Mouse (Mus musculus) urinary bladder, adult 18-20 months (tissue): ENCODE data around the gene Cabin1.

ENCODE experiments used
- DNase-seq, 2 experiments: peaks; one replicate each; pipeline ENCODE4 v3.0.0; 2022; ENCODE audit warnings: low spot score in 2 of 2, mixed read lengths in 2 of 2

Cabin1 gene

DNA sequence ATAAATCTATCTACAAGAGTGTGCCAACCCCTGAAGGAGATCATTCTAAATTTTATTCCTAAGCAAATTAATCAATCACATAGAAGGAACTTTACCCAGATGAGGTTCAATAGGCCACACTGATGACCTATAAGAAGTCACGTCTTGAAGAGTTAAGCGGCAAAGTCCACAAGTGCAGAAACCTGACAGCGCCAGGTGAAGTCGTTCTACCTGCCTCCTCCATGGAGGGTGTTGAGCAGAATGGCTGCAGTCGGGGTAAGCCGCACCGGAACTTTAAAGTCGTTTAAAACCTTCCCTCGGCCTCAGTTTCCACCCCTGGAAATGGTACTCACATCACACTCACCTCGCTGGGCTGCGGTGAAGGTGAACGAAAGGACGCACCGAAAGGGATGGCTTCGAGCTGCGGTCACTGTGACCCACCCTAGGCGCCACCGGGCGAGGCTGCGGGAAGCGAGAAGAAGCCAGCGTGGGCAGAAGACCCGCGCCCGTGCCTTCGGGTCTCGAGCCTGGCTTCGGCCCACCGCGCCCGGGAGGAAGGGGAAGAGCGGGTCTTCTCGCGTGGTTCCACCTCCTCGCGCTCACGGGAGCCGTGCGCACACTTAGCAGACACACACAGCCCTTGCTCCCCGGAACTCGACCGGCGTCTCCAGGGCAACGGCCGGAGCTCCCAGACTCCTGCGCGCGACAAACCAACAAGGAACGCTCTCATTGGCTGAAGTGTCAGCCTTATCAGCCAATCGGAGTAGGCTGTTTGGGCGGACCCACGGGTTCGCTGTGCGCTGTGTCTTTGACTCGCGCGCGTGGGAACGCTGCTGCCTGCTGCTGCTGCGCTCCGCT, at the start of gene Cabin1:
Cabin1 (minus strand) TSS at position 660 of the 837 bp plus-strand sequence.
- DNase-seq: peak; percentile 89 to 97

DNA sequence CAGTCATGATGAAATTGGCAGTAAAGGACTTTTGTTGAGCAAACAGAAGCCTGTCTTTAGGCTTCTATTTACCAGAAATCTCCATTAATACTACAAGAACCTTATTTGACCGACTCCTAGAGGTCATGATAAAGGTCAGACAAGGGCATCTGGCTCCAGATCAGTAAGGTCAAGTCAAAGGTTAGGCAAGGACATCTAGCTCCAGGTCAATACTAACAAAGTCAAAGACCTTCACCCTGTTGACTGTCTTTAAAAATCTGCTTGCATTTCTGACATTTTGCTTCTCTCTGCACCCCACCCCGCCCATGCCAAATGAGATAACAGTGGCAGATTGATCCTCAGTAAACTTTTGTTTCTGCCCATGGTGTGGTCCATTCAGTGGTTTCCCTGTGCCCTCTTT, 40.1 kb upstream of the Cabin1 start:
- DNase-seq: no peak

DNA sequence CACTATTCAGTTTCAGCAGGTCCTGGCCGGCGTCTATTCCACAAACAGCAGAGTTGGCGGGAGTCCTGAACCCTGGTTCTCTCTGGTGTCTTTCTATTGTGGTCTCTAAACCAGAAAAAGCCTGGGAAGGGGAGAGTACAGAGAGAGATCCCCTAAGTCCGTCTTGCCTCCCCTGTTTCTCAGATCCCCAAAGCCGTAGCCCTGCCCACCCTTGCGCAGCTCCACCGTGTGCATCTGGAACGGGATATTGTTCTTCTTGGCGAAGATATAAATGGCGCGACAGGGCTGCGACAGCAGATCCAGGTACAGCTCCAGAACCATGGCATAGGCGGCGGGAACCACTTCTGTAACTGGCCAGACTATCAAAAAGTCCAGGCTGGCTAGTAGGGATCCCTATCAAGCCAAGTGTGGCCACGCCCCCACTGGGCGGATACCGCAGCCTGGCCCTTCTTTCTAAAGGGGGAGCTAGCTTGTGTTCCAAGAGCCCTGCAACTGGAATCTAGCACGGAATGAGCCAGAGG, 34.1 kb upstream of the Cabin1 start, which contains the start of gene Gstt1:
Gstt1 (minus strand) TSS at position 409 of the 521 bp plus-strand sequence.
- DNase-seq: peak; percentile 46 to 59

DNA sequence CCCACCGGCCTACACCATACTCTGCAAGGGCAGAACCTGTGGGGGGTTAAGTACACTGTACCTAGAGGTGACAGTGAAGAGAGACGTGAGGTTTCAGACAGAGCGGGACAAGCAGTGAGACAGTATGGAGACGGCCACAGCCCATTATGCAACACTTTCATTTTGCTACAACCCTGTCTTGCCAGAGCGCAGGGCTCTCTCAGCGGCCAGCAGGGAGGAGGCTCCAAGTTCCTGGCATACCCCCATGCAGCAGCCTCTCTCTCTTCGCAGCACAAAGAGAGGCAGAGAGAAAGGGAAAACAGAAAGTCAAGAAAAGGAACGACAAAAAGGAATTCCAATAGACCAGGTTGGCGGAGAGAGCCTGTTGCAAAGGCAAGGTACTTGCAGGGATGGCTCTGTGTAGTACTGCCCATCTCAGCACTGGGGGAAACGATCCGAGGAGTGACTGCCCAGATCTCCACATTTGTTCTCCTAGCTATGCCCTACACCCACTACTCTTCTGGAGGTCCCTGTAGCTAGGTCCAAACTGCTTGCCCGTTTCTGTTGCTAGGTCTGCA, 33.6 kb upstream of the Cabin1 start:
- peak; percentile 42 to 52 for DNase-seq

DNA sequence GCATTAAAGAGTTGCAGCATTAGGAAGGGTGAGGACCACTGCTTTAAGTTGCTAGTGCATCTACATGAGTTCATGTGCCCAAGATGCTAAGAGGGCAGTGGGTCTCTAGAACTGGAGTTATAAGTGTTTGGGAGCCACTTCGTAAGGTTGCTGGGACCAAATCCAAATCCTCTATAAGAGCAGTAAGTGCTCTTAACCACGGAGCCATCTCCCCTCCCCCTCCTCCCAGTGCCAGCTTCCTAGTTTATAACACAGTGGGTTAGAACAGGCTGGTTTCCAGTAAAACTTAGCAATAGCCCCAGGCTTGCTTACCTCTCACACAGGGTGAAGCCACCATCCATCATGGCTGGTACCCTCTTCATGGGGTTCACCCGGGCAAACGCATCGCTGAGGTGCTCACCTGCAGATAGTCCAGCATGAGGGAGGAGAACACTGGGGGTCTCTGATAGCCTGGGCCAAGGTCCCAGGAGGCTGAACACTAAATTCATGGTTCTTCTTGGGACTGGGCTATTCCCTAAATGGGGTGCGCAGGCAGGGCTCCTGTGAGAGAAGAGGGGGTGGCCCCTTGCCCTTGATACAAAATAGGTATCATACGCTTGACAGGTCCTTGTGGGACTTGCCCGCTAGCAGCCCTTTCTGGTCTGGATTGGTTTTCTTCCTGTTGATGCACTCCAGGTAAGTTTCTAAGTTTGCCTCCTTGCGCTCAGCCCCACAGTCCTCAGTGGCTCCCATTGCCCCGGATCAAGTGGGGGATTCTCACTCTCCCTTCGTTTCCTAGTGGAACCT, 32.8 kb upstream of the Cabin1 start:
- DNase-seq: no peak

DNA sequence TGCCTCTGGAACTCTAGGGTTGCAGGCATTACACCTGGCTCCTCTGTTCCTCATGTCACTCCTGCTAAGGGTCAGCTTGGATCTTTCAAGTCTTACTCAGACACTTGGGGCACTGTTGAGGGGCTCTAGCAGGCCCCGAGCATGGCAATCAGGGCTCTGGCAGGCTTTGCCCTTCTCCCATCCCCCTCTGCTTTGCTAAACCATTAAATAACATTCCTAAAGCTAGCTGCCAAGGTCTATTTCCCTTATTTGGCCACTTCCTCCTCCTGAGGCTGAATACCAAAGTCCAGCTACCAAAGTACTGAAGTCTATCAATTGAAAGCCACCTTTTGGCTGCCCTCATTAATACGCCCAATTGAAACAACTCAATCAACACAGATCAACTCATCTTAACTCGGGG, 30.7 kb upstream of the Cabin1 start:
- DNase-seq: no peak

DNA sequence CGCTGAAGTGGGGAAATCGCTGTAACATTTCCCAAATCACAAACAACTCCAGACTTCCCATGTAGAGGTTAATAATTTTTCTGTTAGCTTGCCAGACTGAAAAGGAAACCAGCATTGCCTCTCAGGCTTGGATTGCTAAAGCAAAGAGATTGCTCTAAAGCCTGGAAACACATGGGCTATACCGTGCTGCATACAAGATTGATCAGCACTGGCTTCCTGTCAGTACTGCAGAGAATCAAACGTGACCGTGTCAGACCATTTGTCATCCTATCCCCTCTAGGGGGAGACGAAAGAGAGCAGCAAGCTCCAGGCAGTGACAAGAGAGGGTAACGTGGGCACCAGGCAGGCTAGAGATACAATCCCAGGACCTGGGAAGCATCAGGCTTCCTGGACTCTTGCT, 26.6 kb upstream of the Cabin1 start:
- DNase-seq: no peak

DNA sequence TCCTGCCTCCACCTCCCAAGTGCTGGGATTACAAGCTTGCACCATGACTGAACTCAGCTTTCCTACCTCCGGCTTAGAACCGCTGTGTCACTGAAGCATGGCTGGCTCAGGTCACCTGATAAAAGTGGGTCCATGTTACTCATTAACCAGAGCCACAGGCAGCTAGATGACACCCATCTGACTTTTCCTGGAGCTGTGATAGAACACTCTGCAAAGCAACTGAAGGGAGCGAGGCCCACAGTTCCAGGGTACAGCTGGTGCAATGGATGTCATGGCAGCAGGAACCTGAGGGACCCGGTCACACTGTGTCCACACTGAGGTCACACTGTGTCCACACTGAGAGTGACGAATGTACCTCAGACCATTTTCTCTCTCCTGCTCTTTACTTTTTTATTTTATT, 25.7 kb upstream of the Cabin1 start:
- DNase-seq: no peak

DNA sequence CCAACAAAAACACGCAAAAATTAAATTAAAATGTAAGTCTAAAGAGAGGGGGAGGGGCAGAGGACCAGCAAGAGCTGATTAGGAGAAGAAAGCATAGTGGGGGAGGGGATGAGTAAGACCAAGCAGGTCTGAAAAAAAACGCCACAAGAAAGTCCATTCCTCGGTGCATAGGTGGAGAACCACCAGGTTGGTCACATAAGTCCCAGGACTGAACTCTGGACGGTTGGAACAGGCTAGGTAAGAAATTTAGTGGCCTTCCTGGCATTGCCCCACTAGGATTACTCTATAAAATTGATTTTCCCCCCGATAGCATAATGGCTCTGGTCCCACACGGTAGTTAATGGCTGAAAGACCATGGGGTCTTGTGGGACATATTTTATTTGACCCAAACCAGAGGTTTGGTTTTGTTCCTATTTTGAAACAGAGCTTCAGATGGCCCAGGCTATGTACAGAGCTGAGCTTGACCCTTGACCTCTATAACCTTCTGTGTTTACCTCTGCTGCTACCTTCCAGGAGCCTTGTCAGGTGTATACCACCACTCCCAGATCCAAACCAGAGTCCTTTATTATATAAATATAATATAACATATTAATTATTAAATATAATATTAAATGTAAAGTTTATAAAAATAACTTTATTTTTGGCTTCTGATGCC, 25.1 kb upstream of the Cabin1 start:
- no peak for DNase-seq

DNA sequence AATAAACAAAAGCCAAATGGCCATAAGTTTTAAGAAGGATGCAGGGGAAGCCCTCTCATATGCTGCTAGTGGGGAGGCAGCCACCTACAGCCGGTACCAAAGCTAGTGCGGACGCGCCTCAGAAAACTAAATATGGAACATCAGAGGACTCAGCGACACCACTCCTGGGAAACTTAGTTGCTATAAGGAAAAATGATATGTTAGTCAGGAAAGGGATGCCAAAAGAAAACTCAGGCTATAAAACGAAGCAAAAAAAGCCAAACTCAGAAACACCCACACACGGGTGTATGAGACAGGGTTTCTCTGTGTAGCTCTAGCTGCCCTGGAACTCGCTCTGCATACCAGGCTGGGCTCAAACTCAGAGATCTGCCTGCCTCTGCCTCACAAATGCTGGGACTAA, 24.1 kb upstream of the Cabin1 start:
- no peak for DNase-seq

DNA sequence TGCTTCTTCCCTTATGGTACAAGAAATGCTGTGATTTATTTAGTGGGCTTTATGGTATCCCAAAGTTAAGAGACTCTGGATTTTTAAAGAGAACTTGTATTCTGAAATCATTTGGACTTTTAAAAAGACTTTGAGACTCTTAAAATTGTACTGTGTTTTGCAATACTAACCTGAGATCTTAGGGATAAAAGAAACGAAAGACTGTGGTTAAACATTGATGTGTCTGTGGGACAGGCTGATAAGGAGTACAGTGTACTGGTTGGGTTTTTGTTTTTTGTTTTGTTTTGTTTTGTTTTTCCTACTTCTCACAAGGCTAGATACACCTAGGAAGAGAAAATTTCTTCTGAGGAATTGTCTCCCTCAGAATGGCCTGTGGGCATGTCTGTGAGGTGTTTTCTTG, 21.3 kb upstream of the Cabin1 start:
- DNase-seq: no peak

DNA sequence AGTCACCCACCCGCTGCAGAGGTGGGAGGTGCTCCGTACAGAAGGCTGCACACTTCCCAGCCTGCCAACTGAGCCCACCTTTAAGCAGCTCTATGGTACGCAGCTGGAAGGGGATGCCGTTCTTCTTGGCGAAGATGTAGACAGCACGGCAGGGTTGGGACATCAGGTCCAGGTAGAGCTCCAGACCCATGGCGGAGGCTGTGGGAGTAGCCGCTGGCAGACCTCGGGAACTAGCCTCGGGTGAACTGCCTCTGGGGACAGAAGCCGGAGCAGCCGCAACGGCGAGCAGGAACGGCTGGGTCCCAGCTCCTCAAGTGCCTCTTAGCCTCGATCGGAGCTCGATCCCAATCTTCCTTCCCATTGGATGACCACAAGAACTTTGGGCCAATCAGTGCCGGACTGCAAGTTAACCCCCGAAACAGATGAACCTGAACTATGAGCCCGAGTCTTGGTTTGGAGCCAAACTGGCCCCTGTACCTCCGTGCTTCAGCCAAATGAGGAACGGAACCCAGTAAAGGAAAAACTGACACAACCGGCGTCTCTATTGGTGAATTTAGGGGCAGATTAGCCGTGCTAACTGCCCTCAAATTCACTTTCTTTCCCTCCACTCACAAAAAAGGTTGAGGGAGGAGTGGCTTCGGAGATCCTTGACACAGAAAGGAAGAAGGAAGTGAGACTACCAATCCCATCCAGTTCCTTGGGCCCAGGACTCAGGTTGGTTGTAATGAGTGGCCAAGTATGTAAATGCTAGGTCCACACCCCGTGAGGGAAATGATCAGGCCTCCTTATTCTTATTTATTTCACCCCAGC, 16.8 kb upstream of the Cabin1 start, which contains the start of the genes Gm20441 and Gstt3:
Gm20441 (minus strand) TSS at position 186 of the 810 bp plus-strand sequence.
Gstt3 (minus strand) TSS at position 646 of the 810 bp plus-strand sequence.
- peak; percentile 71 to 73 for DNase-seq

DNA sequence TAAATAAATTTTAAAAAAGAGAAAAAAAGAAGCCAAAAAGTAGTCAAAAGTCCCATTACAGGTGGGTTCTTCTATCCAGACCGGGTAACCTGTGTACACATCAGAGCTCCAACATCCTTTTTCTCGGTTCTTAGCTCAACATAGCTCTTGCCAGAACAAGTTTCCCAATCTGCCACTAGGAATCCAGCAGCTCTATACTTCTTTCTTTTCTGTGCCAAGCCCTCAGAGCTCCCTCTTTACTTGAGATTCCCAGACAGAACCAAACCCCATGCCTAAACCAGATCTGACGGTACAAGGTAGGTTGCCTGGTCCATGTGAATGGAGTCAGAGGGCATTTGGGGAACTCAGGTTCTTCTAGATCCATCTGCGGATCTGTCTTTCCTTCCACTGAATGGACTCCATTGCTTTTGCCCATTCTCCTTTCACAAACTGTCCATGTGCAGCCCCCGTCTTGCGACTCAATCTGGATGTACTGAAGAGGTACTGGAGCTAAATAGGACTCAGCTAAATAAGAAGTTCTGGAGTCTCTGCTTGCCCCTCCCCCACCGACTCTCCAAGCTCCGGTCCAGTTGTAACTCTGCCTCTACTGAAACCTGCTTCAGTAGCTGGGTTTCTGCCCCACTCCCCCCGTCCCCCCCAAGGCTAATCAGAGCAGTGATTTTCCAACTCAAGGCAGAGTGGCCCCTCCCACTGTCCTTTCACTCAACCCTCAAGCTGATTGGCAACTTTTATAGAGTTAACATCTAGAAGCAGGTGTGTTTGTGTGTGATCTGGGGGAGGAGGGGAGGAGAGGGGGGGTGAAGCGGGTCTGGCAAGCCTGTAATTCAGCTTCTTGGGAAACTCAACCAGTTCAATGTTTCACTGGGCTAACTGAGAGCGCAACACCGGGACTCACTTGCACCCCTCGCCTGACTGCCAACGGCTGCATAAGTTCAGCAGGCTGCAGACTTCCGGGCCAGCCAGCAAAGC, 15.3 kb upstream of the Cabin1 start:
- peak; percentile 28 to 48 for DNase-seq

DNA sequence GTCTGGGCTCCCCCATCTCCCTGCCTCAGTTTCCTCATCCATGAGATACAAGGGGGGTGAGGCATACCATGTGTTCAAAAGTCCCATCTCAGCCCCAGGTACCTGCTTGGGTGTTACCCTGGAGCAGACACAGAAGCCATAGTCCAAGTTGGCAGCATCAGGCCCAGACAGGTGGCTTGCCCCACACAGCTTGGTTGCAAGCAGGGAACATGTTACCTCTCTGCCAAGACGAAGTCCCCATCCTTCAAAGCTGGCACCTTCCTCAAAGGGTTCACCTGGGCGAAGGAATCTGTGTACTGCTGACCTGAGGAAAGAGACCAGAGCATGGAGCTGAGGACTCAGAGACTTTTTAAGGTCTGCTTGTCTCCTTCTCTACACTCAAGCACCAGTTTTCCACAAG, 13.7 kb upstream of the Cabin1 start:
- no peak for DNase-seq

DNA sequence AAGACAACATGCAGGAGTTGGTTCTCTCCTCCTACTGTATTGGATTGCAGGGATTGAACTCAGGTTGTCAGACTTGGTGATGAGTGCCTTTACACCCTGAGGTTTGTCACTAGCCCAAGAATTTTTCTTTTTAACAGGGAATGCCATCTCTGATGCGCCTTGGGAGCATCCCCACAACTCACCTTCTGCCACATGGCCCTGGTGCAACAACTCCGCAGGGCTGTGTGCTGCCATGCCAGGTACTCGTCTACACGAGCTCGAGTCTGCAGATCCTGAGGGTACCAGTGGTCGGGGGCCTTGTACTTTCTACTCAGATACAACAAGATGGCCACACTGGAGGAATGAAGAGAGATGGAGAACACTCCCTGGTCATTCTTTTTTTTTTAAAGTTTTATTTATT, 12.4 kb upstream of the Cabin1 start:
- DNase-seq: no peak

DNA sequence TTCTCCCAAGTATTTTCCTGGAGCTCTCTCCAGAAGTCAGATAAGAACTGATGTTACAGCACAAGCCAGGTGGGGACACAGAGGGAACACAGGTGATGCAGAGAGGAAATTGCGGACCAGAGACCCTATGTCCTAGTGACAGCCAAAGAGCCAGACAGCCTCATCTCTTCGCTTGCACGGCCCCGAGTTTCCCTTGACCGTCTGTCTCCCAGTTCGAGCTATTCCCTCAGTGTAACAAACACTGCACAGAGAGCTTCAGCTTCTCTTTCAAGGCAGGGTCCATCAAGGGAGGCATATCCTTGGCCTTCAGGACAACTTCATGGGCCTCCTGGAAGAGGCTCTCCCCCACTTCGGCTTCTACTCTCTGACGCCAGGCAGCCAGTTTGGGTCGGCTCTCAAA, 10.4 kb upstream of the Cabin1 start:
- DNase-seq: no peak

DNA sequence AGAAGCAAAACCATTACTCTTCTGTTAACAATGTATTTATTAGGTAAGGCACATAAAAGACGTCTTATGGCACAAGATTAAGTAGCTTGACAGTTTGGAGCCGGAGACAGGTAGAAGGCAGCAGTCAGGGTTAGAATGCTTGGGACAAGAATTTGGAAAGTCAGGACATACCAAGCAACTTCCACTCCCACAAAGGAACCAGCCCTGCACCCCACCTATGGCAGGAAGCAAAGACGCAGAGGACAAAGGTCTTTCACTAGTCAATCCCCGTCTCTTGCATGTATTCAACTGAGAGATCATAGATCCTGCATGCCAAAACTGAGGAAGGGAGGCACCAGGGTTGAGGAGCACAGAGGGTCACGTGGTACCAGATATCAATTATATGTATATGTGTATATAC, 10.0 kb upstream of the Cabin1 start:
- no peak for DNase-seq

DNA sequence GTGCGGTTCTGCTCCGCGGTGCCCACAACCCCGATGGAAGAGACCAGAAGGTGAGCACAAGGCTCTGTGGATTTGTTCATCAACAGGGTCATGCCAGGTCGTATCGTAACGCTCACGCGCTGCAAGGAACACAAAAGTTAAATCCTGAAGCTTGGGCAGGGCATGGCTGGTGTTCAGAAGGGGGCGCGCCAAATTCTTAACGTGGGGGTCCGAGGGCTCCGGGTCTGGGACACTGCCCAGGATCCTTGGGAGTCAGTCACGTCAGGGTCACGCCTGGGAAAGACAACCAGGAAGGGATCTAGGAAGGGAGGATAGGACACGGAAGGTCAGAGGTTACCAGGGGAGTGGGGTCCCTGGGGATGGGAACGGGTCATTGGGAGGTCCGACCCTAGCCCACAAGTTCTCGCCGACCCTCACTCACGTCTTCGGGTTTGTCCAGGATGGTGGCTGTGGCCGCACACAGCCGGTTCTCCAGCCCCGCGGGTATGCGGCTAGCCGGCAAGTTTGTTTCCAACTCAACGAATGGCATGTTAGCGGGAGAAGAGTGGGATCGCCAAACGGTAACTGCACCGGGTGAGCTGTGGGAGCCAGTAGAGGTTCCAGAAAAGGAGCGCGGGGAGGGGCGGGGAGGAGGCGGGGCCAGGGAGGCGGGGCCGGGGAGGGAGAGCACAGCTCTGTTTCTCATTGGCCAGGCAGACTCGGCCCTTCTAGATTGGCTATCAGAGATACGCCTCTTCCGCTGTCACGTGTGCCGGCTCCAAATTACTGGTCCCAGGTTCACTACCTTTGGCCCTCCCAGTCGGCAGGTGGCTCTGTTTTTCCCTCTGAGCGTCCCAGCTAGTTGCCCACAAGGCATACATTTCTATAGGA, 8.9 kb upstream of the Cabin1 start, which contains the start of gene Ddt:
Ddt (minus strand) TSS at position 620 of the 870 bp plus-strand sequence.
- DNase-seq: peak; percentile 54 to 77
